8 mouse cellular contexts compared by ENCODE assay signal in genomic region chr2:85123869-85124535, GRCm38 (mm10). TPM values are rescaled to one million over a fixed set of nuclear protein-coding genes. Genes with fewer than 3 reads are reported as not detected.
A peak's percentile ranks its signal among the peaks of the same experiment; 100 is the strongest.
DNase-seq lines count a peak whose midpoint lies in the region; ATAC-seq and TF ChIP-seq lines count a peak whose summit lies in the region.

No protein-coding gene starts in this region.

- TF ChIP-seq POLR2A in bone marrow, adult 2 months (IDR thresholded peaks at IDR 0.05; ENCODE audit: borderline replicate concordance, control insufficient read depth, low read depth, low read length), result no peak

- peak; percentile 45 for ATAC-seq in CD4-positive, CD25-positive, alpha-beta regulatory T cell, adult 4 months
- peak; percentile 54; the same call in 1 of the 2 replicates for ATAC-seq in embryonic facial prominence, embryonic 15.5 days (ENCODE audit: insufficient number of reproducible peaks, low FRiP score, low TSS enrichment, low read depth)
- peak; percentile 64; the same call in 1 of the 2 replicates for ATAC-seq in heart, embryonic 11.5 days (replicated peaks; ENCODE audit: insufficient number of reproducible peaks, low FRiP score, low TSS enrichment)
- ATAC-seq in monocyte, adult 5-6 weeks (replicated peaks; ENCODE audit: insufficient number of reproducible peaks, low FRiP score, low TSS enrichment, poor library complexity, severe bottlenecking), result peak; percentile 47
- ATAC-seq in stomach, embryonic 15.5 days (ENCODE audit: insufficient read depth, low FRiP score, low read depth), result peak; percentile 82

- no peaks in the 10 kb centered on the region for H3K4me1 ChIP-seq in bone marrow, adult 2 months (ENCODE audit: control insufficient read depth, insufficient read depth, low read length)
- H3K4me1 ChIP-seq in embryonic facial prominence, embryonic 15.5 days, result no peaks in the 10 kb centered on the region
- H3K4me1 ChIP-seq in heart, embryonic 11.5 days (ENCODE audit: control insufficient read depth, insufficient read depth, low read length), result no peaks in the 10 kb centered on the region
- H3K4me1 ChIP-seq in stomach, embryonic 15.5 days, result no peaks in the 10 kb centered on the region

- no peaks in the 10 kb centered on the region for H3K36me3 ChIP-seq in embryonic facial prominence, embryonic 15.5 days
- no peaks in the 10 kb centered on the region for H3K36me3 ChIP-seq in heart, embryonic 11.5 days (ENCODE audit: control insufficient read depth, insufficient read depth, low read length)
- no peaks in the 10 kb centered on the region for H3K36me3 ChIP-seq in stomach, embryonic 15.5 days

- no peak overlapping the region for H3K9ac ChIP-seq in embryonic facial prominence, embryonic 15.5 days
- no peak overlapping the region for H3K9ac ChIP-seq in heart, embryonic 11.5 days (ENCODE audit: low read depth, low read length)
- no peak overlapping the region for H3K9ac ChIP-seq in stomach, embryonic 15.5 days

- H3K9me3 ChIP-seq in embryonic facial prominence, embryonic 15.5 days (replicated peaks), result no peaks in the 10 kb centered on the region
- no peaks in the 10 kb centered on the region for H3K9me3 ChIP-seq in heart, embryonic 11.5 days (replicated peaks; ENCODE audit: control insufficient read depth, low read length)
- no peaks in the 10 kb centered on the region for H3K9me3 ChIP-seq in stomach, embryonic 15.5 days

- DNase-seq in kidney, postnatal 10 days, result peak; percentile 85
- peak; percentile 64 for DNase-seq in liver

- H3K4me3 ChIP-seq in bone marrow, adult 2 months (replicated peaks; ENCODE audit: control insufficient read depth, low read depth, low read length), result no peak overlapping the region
- H3K4me3 ChIP-seq in embryonic facial prominence, embryonic 15.5 days (replicated peaks), result no peak overlapping the region
- no peak overlapping the region for H3K4me3 ChIP-seq in heart, embryonic 11.5 days (ENCODE audit: low read depth, low read length)
- H3K4me3 ChIP-seq in stomach, embryonic 15.5 days (replicated peaks), result no peak overlapping the region

- WGBS in bone marrow, adult 2 months, result 58% methylated on average over 1 of the region's 1 CpGs
- 38% methylated on average over 1 of the region's 1 CpGs for WGBS in embryonic facial prominence, embryonic 15.5 days
- WGBS in heart, embryonic 11.5 days (ENCODE audit: insufficient replicate concordance), result 19% methylated on average over 1 of the region's 1 CpGs
- WGBS in stomach, embryonic 15.5 days, result 23% methylated on average over 1 of the region's 1 CpGs

- no peaks in the 10 kb centered on the region for H3K27me3 ChIP-seq in embryonic facial prominence, embryonic 15.5 days
- no peaks in the 10 kb centered on the region for H3K27me3 ChIP-seq in heart, embryonic 11.5 days (ENCODE audit: control insufficient read depth, insufficient read depth, low read length)
- H3K27me3 ChIP-seq in stomach, embryonic 15.5 days (replicated peaks), result no peaks in the 10 kb centered on the region

- H3K4me2 ChIP-seq in embryonic facial prominence, embryonic 15.5 days (replicated peaks), result no peak overlapping the region
- H3K4me2 ChIP-seq in heart, embryonic 11.5 days, result no peak overlapping the region
- no peak overlapping the region for H3K4me2 ChIP-seq in stomach, embryonic 15.5 days

- H3K27ac ChIP-seq in bone marrow, adult 2 months (ENCODE audit: control insufficient read depth, insufficient read depth, low read depth, low read length, poor library complexity), result no peak overlapping the region
- H3K27ac ChIP-seq in embryonic facial prominence, embryonic 15.5 days (replicated peaks), result no peak overlapping the region
- H3K27ac ChIP-seq in heart, embryonic 11.5 days (ENCODE audit: low read depth, low read length), result no peak overlapping the region
- H3K27ac ChIP-seq in stomach, embryonic 15.5 days, result no peak overlapping the region

- peak; percentile 96 for TF ChIP-seq CTCF in bone marrow, adult 2 months (IDR thresholded peaks at IDR 0.05; ENCODE audit: control insufficient read depth, insufficient read depth, low read length)

RNA-seq across cellular contexts. Expression of gene Aplnr, which starts 12.0 kb away (rescaled TPM):
- not detected for polyA plus RNA-seq in CD4-positive, CD25-positive, alpha-beta regulatory T cell, adult 4 months (2017; shearing (Covaris generic))
- 0.99 and 5.1 TPM in 2 replicates for polyA plus RNA-seq in bone marrow, adult 2 months (2011; ENCODE audit: insufficient read depth, insufficient read length, low replicate concordance, missing spikeins)
- polyA plus RNA-seq in embryonic facial prominence, embryonic 15.5 days (2015; fragmentation: Nextera tagmentation; extraction: Ambion mirVana), result 62.5 and 64.8 TPM in 2 replicates
- polyA plus RNA-seq in heart, embryonic 11.5 days (2014; fragmentation: Nextera tagmentation; extraction: Ambion mirVana), result 8.9 and 9.7 TPM in 2 replicates
- total RNA-seq in monocyte, adult 5-6 weeks (2017), result not detected in 3 replicates
- 65.3 and 72.1 TPM in 2 replicates for polyA plus RNA-seq in stomach, embryonic 15.5 days (2015; fragmentation: Nextera tagmentation; extraction: Ambion mirVana)
